Mouse (Mus musculus) kidney, postnatal 36 days (tissue): Measurements from ENCODE around the gene Timmdc1.
A peak's percentile ranks its signal among the peaks of the same experiment; 100 is the strongest.
"Not testable (repeated sequence)": the region's sequence is repeated elsewhere in the genome, so short reads cannot be mapped to it uniquely, and the experiment has no call there.

Experiments
- DNase-seq, 2 experiments: peaks; one replicate each; pipeline ENCODE4 v3.0.0; 2021 to 2022; ENCODE audit warnings: mixed read lengths in 2 of 2

Gene Timmdc1

DNA sequence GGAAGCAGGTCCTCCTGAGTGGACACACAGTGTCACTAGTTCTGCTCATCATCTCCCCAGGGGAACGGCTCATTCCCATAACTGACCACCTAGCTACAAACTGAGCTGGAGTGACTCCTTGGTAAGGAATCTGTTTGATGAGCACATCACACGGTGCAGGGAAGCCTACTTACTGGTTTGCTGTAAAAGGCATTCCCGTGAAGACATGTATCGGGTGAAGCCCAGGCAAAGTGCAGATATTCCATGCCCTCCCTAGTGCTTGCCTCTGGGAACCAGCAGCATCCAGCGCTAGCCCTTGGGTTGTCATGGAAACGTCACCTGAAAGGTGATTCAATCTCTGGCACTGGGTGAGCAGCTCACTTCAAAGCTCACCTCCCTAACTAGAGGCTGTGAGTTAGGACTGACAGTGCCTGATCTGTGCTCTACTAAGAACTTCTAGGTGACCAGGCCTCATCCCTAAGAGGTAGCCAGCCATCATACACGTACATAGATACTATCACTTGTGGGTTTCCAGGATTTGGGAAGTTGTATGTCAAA, 25.8 kb downstream of the Timmdc1 start:
- no peak for DNase-seq

DNA sequence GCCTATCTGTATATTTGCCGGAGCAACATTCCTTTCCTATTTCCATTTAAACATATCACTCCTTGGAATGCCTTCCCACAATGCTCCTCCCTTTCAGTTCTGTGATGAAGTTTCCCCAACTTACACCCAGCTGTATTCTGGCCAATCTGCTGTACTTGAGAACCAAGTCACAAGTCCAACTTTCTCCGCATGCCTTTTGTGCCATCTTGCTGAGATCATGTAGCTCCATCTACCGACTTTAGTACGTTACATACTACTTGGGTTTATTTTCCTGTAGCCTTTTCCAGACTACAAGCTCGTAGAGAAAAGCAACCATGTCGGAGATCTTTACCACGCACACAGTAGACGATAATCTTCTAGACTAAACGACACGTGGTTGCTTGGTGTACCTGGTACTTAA, 28.6 kb downstream of the Timmdc1 start:
- DNase-seq, result peak in 1 of 2 experiments; percentile 21

DNA sequence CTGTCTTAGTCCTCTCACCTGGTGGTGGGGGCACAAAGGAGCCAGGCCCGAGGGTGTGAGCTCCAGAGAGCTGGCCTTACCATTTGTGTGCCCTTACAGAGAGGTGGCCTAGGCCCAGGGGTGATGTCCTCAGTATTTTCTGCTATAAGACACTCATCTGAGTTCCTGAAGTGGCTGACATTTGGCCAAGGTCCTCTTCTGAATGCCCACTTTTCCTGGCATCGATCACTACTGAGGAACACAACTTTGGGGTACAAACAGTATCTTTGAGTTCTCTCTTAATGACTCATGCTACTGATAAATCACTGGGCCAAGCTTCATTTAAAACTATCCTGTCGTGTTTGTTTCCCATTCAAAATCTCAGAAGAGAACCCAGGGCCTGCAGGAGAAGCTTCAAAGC, 29.9 kb downstream of the Timmdc1 start:
- DNase-seq, result no peak

DNA sequence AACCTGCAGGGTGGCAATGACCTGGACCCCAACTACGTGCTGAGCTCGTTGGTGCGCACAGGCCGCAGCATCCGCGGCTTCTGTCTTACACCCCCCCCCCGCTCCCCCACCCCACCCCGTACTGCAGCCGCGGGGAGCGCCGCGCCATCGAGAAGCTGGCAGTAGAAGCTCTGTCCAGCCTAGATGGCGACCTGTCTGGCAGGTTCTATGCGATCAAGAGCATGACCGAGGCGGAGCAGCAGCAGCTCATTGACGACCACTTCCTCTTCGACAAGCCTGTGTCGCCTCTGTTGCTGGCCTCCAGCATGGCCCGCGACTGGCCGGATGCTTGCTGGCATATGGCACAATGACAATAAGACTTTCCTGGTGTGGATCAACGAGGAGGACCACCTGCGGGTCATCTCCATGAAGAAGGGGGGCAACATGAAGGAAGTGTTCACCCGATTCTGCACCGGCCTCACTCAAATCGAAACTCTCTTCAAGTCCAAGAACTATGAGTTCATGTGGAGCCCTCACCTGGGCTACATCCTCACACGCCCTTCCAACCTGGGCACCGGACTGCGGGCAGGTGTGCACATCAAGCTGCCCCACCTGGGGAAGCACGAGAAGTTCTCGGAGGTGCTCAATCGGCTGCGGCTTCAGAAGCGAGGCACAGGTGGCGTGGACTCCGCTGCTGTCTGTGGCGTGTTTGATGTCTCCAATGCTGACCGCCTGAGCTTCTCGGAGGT, 38.7 kb downstream of the Timmdc1 start:
- DNase-seq, result peak; percentile 4 to 29

DNA sequence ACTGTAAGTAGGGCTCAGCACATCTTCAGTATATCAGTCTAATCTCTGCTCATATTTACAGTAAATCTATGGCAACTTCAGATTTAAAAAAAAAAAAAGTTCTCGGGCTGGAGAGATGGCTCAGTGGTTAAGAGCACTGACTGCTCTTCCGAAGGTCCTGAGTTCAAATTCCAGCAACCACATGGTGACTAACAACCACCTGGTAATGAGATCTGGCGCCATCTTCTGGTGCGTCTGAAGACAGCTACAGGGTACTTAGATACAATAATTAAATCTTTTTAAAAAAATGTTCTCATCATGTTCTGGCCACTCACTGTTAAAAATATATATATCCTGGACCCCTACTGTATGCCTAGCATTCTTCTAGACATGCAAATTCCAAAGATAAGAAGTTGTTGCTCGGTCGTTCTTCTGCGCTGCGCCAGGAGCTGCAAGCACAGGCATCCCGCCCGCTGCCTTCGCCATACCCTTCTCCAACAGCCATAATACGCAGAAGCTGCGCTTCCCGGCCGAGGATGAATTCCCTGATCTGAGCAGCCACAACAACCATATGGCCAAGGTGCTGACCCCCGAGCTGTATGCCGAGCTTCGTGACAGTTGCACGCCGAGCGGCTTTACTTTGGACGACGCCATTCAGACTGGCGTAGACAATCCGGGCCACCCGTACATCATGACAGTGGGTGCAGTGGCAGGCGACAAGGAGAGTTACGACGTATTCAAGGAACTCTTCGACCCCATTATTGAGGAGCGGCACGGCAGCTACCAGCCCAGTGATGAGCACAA, 39.5 kb downstream of the Timmdc1 start:
- DNase-seq, result peak; percentile 36 to 75

DNA sequence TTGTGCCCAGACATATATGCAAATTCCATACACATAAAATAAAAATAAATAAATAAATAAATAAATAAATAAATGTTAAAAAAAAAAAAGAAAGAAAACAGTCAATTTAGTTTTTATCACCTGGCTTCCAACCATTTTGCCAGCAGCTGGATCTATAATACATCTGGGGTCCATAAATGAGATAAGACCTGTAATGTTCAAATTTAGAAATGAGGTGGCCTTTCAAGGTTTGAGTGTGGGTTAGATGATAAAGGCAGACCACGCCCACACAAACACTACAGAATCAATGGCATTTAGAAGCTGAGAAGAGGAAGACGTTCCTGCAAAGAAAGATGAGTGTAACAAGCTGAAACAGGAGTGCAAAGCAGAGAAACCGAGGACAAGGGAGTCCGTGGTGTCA, 41.1 kb downstream of the Timmdc1 start:
- no peak for DNase-seq

DNA sequence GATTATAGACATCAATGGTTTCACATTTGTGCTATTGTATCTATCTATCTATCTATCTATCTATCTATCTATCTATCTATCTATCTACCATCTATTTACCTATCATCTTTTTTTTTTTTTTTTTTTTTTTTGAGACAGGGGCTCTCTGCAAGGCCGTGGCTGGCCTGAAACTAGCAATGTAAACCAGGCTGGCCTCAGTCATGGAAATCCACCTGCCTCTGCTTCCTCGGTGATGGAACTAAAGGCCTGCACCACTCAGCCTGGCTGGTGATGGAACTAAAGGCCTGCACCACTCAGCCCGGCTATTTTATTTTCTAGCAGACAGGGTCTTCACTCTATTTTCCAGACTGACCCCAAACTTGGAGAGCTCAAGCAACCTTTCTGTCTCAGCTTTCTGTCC, 44.2 kb downstream of the Timmdc1 start:
- no peak for DNase-seq

DNA sequence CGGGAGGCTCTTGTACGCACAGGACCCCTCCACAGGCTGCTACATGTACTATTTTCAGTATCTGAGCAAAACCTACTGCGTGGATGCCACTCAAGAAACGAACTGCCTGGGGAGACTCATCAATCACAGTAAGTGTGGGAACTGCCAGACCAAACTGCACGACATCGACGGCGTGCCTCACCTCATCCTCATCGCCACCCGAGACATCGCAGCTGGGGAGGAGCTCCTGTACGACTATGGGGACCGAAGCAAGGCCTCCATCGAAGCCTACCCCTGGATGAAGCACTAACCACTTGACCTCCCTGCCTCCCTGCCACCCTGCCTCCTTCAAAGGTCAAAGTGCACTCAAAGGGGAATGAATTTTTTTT, 45.2 kb downstream of the Timmdc1 start:
- DNase-seq, result not testable (repeated sequence)

DNA sequence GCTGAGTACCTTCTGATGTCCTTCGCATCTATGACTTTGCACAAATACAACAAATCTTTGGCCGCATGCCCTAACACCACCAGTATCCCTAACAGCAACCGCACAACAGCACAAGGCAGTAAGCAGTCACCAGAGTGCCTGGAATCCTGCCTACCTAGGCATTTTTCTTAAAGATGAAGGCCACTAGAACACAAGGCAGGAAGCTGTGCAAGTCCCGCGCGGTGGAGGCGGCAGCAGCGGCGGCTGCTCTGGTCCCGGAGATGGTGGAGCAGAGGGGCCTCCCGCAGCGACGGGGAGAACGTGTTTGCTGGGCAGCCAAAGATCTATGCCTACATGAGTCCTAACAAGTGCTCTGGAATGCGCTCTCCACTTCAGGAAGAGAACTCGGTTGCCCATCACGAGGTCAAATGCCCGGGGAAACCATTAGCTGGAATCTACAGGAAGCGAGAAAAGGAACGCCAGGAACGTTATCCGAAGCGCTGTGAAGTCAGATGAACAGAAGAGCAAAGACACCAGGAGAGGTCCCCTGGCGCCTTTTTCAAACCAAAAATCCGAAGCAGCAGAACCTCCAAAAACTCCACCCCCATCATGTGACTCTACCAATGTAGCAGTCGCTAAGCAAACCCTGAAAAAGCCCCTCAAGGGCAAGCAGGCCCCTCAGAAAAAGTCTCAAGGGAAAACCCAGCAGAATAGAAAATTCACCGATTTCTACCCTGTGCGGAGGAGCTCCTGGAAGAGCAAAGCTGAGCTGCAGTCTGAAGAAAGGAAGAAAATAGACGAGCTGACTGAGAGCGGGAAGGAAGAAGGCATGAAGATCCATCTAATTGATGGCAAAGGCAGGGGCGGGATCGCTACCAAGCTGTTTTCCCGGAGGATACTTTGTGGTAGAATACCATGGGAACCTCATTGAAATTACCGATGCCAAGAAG, 45.9 kb downstream of the Timmdc1 start:
- DNase-seq, result peak; percentile 21 to 56

DNA sequence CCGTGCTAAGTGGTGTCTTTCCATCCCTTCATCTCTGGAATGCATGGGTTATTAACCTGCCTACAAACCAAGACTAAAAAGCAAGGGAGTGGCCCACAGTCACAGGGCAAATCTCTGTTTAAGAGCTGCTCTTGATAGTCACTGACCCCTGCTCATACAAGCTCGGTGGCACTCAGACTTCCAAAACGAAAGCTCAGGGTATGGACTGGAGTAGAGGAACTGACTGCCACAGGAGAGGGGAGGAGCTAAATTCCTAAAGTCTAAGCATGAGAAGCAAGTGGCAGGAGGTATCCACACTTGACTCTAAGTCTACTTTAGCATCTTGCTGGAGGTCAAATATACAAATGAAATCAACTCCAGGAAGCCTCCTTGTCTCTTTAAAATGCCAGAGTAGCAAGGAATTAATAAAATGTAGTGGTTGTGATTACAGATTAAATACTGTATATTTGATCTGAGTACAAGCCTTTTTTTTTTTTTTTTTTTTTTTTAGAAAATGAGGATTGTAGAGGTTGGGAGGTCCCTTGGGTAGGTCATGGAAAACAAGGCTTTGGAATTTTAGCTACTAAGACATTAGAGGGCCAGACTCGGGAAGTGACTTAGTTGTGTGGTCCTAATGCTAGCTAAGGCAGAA, 46.7 kb downstream of the Timmdc1 start:
- DNase-seq, result no peak

DNA sequence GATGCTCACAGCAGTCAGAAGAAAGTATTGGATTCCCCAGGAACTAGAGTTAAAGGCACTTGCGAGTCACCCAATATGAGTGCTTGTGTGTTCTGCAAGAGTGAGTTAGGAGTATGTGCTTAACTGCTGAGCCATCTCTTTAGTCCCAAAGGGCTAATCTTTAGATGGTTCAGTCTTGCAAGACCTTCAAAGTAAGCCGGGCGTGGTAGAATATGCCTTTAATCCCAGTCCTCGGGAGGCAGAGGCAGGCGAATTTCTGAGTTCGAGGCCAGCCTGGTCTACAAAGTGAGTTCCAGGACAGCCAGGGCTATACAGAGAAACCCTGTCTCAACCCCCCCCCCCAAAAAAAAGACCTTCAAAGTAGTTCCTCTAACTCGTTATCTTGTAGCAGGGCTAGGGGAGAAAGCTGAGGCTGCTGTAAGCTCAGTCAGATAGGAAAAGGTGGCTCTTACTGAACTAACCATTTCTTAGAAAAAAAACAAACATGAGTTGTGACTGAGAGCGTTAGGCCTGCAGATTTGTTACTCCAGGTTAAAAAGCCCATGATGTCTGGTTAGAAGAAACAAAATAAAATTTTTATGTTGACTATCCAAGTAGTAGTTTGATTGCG, 47.7 kb downstream of the Timmdc1 start:
- DNase-seq, result no peak

DNA sequence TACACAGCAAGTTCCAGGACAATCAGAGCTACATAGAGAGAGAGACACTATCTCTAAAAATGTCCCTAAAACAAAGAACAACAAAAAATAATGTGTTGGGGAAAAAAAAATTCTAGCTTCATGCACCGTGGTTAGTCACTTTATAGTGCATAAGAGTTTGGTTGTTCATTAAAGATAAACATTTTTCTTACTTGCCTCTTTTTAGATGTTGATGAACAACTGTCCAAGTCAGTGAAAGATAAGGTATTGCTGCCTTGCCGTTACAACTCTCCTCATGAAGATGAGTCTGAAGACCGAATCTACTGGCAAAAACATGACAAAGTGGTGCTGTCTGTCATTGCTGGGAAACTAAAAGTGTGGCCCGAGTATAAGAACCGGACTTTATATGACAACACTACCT, 48.8 kb downstream of the Timmdc1 start:
- no peak for DNase-seq

DNA sequence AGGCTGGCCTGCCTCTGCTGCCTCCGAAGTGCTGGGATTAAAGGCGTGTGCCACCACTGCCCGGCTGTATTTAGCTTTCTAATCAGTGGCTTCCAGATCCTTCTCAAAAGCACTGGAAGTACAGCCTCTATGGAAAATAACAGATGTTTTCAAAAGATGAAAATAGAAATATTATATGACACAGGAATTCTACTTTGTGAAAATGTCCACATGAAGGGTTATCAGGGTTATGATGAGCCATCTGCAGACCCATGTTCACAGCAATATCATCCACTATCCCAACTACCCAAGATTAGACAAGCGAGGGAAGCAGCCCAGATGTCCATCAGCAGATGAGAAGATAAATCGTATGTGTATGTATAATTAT, 50.0 kb downstream of the Timmdc1 start:
- no peak for DNase-seq

DNA sequence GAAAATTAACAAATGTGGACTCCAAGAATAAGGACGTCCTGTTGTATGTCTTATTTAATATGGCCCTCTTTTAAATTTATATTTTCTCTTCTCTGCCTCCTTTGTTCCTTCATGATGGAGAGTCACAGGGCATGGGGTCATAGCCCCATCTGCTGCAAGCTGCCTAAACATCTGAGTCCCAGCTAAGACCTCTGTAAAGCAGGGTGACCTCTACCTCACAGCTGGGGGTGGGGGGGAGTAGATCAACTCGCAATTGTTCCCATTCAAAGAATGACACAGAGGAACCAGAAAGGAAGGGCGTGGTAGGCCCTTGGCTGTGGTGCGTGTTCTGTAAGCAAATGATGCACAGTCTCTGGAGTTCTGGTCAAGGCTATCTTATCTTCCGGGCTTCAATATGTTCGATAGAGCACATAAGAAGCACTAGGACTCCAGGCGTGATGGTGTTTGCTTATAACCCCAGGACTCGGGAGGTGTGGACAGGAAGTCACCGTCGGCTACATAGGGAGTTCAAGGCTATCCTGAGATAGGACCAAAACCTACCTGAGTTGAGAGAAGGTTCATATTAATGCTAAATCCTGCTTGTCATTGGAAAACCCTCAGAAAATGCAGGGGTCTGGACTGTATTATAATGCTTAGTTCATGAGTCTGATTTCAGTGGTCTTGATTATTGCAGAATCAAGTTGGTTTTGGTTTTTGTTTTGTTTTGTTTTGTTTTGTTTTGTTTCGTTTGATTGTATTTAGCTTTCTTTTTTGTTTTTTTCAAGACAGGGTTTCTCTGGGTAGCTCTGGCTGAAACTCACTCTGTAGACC, 50.6 kb downstream of the Timmdc1 start:
- no peak for DNase-seq

DNA sequence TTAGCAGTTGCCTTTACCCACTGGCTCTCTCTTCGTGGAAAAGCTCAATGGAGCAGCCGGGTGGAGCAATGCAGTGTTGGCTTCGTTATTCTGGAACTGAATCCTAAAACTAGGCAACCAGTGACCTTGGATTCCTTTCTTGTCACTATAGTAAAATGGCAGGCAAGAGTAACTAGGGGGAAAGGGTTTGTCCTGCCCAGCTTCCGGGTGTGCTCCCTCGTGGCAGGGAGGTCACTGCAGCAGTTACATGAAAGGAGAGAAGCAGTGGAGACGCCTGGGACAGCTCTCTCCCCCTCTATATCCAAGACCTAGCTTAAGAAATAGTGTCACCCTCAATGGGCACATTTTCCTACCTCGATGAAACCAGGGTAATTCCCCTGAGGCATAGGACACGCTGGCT, 53.0 kb downstream of the Timmdc1 start:
- DNase-seq, result no peak

DNA sequence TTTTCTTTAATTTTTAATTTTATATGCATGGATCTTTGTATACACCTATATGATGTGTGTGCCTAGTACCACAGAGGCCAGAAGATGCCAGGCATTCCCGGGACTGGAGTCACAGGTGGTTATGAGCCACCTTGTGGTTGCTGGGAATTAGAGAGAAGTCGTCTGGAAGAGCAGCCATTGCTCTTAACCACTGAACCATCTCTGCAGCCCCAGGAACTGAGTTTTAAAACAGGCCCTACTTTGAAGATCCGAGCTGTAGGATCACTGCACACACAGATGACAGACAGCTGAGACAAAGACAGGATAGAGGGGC, 53.8 kb downstream of the Timmdc1 start:
- DNase-seq, result peak; percentile 27 to 44

DNA sequence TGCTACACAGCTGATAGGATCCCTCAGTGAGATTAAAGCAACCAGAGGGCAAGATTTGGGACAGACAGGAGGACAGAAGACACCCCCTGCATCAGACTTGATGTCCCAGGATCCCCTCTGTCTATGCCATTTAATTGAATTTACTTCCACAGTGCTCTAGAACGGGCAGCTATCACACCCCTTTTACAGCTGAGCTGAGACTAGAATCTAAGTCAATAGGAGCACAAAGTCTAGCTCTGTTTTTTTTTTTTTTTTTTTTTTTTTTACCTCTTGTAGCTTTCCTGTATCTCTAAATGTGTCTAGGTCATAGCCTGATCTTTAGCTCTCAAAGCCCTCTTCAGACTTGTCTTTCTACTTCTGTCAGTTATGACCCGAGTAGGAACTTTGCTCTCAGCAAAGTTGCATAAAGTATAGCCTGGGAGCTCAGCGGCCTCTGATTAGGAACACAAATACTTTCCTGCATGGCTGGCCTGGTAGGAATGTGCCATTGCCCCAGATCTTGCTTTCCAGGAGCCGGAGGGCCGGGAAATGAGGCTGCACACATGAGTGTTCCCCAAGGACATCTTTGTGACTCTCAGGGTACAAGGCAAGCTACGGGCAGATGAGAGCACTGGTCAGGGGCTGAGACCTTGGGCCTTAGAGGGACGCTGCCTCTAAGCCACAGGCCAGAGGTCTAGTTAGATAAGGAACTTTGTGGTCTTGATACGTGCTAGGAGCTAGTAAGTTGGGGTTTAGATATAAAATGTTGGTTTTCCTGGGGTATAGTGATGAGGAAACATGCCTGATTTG, 54.4 kb downstream of the Timmdc1 start:
- DNase-seq, result peak; percentile 9 to 20

DNA sequence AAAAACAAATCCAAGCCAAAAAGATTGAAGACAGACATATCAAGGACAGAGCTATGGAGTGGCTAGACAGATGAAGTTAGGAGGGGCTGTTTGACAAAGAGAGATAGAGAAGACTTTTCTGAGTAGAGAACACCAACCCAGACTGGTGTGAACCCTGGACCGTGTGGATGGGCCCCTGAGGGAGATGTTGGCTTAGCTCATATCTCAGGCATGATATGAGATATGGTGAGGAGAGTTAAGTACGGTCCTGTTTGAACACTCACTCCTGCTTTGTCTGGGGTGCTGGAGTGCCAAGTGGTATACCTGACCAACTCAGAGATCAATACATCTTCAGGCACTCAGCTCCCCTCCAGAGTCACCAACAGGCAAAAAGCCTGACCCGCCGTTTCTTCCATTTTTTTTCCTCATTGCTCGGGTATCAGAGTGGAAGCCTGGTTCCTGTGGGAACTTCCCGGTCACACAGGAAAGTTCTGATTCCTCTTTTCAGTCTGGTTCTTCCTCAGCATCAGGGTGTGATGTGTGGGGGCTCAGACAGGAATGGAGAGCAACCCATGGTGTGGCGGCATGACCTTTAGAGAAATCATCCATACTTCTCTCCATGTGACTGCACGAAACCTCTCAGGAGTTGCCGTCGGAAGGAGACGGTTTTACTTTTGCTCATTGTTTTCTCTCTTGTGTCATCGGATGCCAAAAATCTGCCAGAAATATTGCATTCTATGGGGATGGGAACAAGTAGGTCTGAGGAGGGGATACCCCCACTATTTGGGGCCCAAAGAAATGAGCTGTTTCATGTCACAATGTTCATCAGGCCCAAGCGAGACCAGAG, 55.2 kb downstream of the Timmdc1 start:
- no peak for DNase-seq

DNA sequence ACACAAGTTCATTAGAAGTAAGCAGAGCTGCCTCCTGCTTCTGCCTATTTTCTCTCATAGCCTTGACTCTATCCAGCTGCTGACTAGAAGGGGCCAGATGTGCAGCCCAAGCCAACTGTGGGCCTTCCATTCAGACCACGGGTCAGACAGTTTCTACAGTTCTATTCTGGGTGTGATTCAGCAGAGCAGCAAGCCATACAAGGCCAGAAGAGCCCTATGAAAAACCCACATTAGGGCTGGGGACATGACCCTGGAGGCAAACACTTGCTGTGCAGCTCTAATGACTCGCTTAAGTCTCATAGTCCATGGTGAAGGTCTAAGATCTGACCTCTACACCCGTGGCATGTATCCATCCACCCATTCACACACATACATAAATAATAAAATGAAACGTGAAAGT, 56.4 kb downstream of the Timmdc1 start:
- DNase-seq, result no peak

DNA sequence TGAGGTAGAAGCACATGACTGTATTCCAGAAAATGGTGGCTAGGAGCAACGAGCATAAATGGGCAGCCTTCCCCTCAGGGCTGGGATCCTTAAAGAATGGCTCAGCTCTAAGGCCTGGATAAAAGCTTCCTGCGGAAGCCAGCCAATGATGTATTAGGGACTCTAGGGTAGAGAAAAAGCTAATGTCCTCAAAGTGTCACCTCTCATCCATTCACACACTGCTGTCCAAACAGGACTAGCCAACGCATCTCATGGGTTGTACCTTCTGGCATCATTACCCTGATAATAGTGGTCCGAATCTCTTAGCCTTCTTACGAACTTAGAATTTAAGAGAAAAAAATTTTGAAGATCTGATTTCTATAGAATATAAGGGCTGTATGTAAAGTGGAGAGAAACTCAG, 59.2 kb downstream of the Timmdc1 start:
- no peak for DNase-seq
